Mouse (Mus musculus) midbrain, embryonic 15.5 days (tissue): ENCODE data around the gene Kcnip2. TPM values are rescaled to one million over a fixed set of nuclear protein-coding genes. Genes with fewer than 3 reads are reported as not detected.

Experiments used
- ATAC-seq: fragments of 200-750 bp; cut with Nextera tagmentation; replicated peaks from 2 replicates; pipeline ENCODE4 v1.8.0; 2017; ENCODE audit warnings: moderate TSS enrichment
- H3K27ac ChIP-seq: fragments of 300-500 bp; sonication (generic); 2 replicates; pipeline ENCODE4 v1.5.1; 2015; ENCODE audit warnings: mild to moderate bottlenecking, inconsistent platforms
- H3K27me3 ChIP-seq: fragments of 300-500 bp; sonication (generic); replicated peaks from 2 replicates; pipeline ENCODE4 v1.6.1; 2015; ENCODE audit warnings: inconsistent platforms
- H3K36me3 ChIP-seq: fragments of 300-500 bp; sonication (generic); replicated peaks from 2 replicates; pipeline ENCODE4 v1.6.1; 2015; ENCODE audit warnings: inconsistent platforms
- H3K4me1 ChIP-seq: fragments of 300-500 bp; sonication (generic); 2 replicates; pipeline ENCODE4 v1.6.1; 2015; ENCODE audit warnings: inconsistent platforms
- H3K4me2 ChIP-seq: fragments of 300-500 bp; sonication (generic); 2 replicates; pipeline ENCODE4 v1.6.1; 2015; ENCODE audit warnings: inconsistent platforms, mild to moderate bottlenecking, moderate library complexity
- H3K4me3 ChIP-seq: fragments of 300-500 bp; sonication (generic); 2 replicates; pipeline ENCODE4 v1.5.1; 2015; ENCODE audit warnings: mild to moderate bottlenecking, inconsistent platforms
- H3K9ac ChIP-seq: fragments of 300-500 bp; sonication (generic); 2 replicates; pipeline ENCODE4 v1.6.1; 2015; ENCODE audit warnings: mild to moderate bottlenecking, inconsistent platforms
- H3K9me3 ChIP-seq: fragments of 300-500 bp; sonication (generic); 2 replicates; pipeline ENCODE4 v1.6.1; 2016; ENCODE audit warnings: inconsistent platforms
- WGBS: fragments of 180-500 bp; shearing (Covaris S2); methylation state at CpG from one replicate; pipeline ENCODE4 v1.1.7; 2015; ENCODE audit warnings: mixed read lengths; 5-methylcytosine and 5-hydroxymethylcytosine counted together
- polyA plus RNA-seq: library from polyadenylated mRNA; unstranded; fragments of >200 nt; fragmentation: Nextera tagmentation; extraction: Ambion mirVana; gene quantifications from 2 replicates; pipeline ENCODE4 v1.2.1, GENCODE M21; 2015

Kcnip2 gene
- polyA plus RNA-seq, 1 experiment from 2014 or later, result 7.0 TPM

DNA sequence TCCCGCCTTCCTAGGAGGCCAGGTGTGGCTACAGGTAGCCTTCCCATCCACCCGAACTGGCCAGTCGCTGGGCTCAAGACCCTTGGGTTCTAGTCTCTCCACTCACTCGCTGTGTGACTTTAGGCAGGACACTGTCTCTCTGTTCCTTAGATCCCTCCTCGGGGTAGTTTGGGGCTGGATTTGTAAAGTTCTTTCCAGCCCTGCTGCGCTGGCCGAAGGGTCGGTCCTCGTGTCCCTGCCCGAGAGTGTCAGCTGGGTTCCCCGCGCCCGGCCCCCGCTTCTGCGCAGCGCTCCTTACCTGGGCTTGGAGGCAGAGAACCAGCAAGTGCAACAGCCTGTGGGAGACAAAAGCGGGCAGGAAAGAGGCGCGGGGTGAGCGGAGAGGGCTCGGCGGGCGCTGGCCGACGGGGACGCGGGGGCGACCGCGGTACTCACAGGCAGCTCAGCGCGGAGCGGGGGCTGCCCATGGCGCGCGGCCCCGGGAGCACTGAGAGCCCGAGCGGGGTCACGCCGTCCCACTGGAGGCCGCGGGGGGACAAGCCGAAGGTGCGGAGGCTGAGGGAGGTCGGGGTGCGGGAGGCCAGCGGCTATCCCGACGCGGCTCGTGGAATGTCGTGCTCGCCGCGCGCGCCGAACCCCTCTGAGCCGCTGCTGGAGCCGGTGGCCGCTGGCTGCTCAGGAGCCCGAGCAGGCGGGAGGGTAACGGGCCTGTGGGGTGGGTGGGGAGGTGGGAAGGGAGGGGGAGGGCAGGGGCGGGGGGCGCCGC lies 73.5 kb downstream of the Kcnip2 start, which contains the start of gene Fgf8:
TSS of gene Fgf8 (minus strand) at position 698 of the 766 bp plus-strand sequence.
- Histone ChIP-seq H3K4me3 (peak within 1 kb of the TSS; percentile 33), H3K9me3 (no peaks in the 10 kb centered on the region), H3K4me1 (peaks cover 39% of the 10 kb centered on the region), H3K36me3 (no peaks in the 10 kb centered on the region), H3K27ac (no peak within 1 kb of the TSS), H3K27me3 (peaks cover 92% of the 10 kb centered on the region), H3K9ac (no peak within 1 kb of the TSS), H3K4me2 (peak within 1 kb of the TSS; percentile 56)
- WGBS, result under 1% methylated on average over 52 of the region's 68 CpGs
- no peak for ATAC-seq

Other genes starting within 250 kb of the Kcnip2 start
- 6.1 and 7.8 TPM in 2 replicates for gene Fbxw4, start 155.7 kb downstream of the Kcnip2 start, polyA plus RNA-seq
- 0.91 and 1.2 TPM in 2 replicates for gene Fgf8, start 73.1 kb downstream of the Kcnip2 start, polyA plus RNA-seq
- gene Npm3, start 66.5 kb downstream of the Kcnip2 start, polyA plus RNA-seq, result 6.3 and 6.9 TPM in 2 replicates
- 91.4 TPM in 2 replicates for gene Mgea5, start 32.2 kb downstream of the Kcnip2 start, polyA plus RNA-seq
- 25.4 and 25.9 TPM in 2 replicates for gene Armh3, start 182.4 kb upstream of the Kcnip2 start, polyA plus RNA-seq
- gene Hps6, start 187.4 kb upstream of the Kcnip2 start, polyA plus RNA-seq, result 3.9 and 4.0 TPM in 2 replicates
- gene Pprc1, start 228.8 kb upstream of the Kcnip2 start, polyA plus RNA-seq, result 22.0 and 22.5 TPM in 2 replicates
- gene Ldb1, start 229.2 kb upstream of the Kcnip2 start, polyA plus RNA-seq, result 122 and 129 TPM in 2 replicates